Mouse (Mus musculus) ES-E14 (cell line): ENCODE measurements at regions not wholly inside any gene's neighbourhood (a gene's known extent, or its start where the extent isn't known, plus 50 kb on each side); places are given as distances from the start of the nearest gene placed in this dataset.

ENCODE experiments used
- DNase-seq: peaks from one replicate; pipeline ENCODE4 v3.0.0-alpha.2; 2013; ENCODE audit warnings: low read depth, low spot score
- H3K27ac ChIP-seq: 2 replicates; pipeline ENCODE4 v1.5.1; 2012; ENCODE audit warnings: low read depth, mild to moderate bottlenecking, low read length, moderate library complexity, mixed read lengths; ENCODE audit not compliant: poor library complexity, insufficient read depth, severe bottlenecking
- H3K36me3 ChIP-seq: 2 replicates; pipeline ENCODE4 v1.6.1; 2012; ENCODE audit warnings: mild to moderate bottlenecking, low read length, moderate library complexity, mixed read lengths; ENCODE audit not compliant: control insufficient read depth, poor library complexity, insufficient read depth, severe bottlenecking
- H3K4me1 ChIP-seq, 2 experiments: fragments of 150-350 bp in 1 of 2; sonication (generic) in 1 of 2; 2 replicates each; pipeline ENCODE4 v1.6.1; 2012; ENCODE audit warnings: low read length in 2 of 2, mild to moderate bottlenecking in 1 of 2, mixed read lengths in 1 of 2; ENCODE audit not compliant: control insufficient read depth in 2 of 2, insufficient read depth in 2 of 2, poor library complexity in 1 of 2
- H3K4me3 ChIP-seq, 2 experiments: fragments of 150-350 bp in 1 of 2; sonication (generic) in 1 of 2; 2 replicates each; pipeline ENCODE4 v1.5.1; 2012; ENCODE audit warnings: low read length in 2 of 2, low read depth in 1 of 2, mild to moderate bottlenecking in 1 of 2, mixed read lengths in 1 of 2; ENCODE audit not compliant: insufficient read depth in 1 of 2, poor library complexity in 1 of 2, severe bottlenecking in 1 of 2
- H3K9ac ChIP-seq: 2 replicates; pipeline ENCODE4 v1.6.1; 2012; ENCODE audit warnings: low read depth, mild to moderate bottlenecking, low read length, mixed read lengths; ENCODE audit not compliant: poor library complexity, insufficient read depth, severe bottlenecking
- H3K9me3 ChIP-seq: fragments of 150-350 bp; sonication (generic); 2 replicates; pipeline ENCODE4 v1.6.1; 2012; ENCODE audit warnings: low read depth, mild to moderate bottlenecking, low read length; ENCODE audit not compliant: control insufficient read depth, insufficient read depth
- CHD2 ChIP-seq: IDR thresholded peaks from 2 replicates; pipeline ENCODE4 v1.6.1; 2014; ENCODE audit warnings: mild to moderate bottlenecking, low read depth, low read length, inconsistent platforms
- HCFC1 ChIP-seq: IDR thresholded peaks from 2 replicates; pipeline ENCODE4 v1.6.1; 2012; ENCODE audit warnings: low read length, inconsistent platforms, borderline replicate concordance; ENCODE audit not compliant: insufficient read depth
- MAFK ChIP-seq: IDR thresholded peaks from 2 replicates; pipeline ENCODE4 v1.6.1; 2014; ENCODE audit warnings: mild to moderate bottlenecking, low read depth, low read length, inconsistent platforms; ENCODE audit not compliant: insufficient read depth
- ZC3H11A ChIP-seq: IDR thresholded peaks from 2 replicates; pipeline ENCODE4 v1.6.1; 2012; ENCODE audit warnings: low read depth, mild to moderate bottlenecking, inconsistent platforms, low read length, borderline replicate concordance
- ZNF384 ChIP-seq: IDR thresholded peaks from 2 replicates; pipeline ENCODE4 v1.6.1; 2012; ENCODE audit warnings: low read depth, low read length, inconsistent platforms
- in situ Hi-C, 2 experiments: fragments of 600-800 bp; cut with MboI; formaldehyde crosslinking; loops; one replicate each; pipeline ENCODE4 v1.15.1; 2025; ENCODE audit warnings: low sequenced_read_pairs in 2 of 2, inconsistent platforms in 1 of 2; ENCODE audit not compliant: unreplicated experiment in 2 of 2

DNA sequence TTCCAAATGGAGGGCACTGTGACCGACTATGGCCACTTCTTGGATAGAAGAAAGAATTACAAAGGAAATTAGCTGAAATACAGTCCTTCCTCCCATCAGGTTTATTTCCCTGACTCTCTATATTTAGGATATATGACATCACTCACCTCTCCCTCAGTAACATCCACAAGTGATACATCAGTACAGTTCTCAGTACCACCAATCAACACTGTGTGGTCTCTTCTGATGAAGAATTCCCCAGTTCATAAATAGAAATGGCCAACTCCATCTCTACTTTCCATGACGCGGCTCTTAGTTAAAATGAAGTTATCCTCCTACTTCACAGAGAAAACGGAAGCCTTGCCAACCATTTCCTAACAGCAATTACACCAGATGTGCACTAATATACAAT lies 208.3 kb upstream of the Dio2 start:
- no peak for DNase-seq
- Histone ChIP-seq H3K4me3 (no peak overlapping the region), H3K36me3 (no peaks in the 10 kb centered on the region), H3K9ac (no peak overlapping the region), H3K9me3 (no peaks in the 10 kb centered on the region), H3K4me1 (no peaks in the 10 kb centered on the region), H3K27ac (no peak overlapping the region)
- no peak for TF ChIP-seq ZC3H11A
- TF ChIP-seq MAFK = no peak
- no peak for TF ChIP-seq CHD2
- TF ChIP-seq ZNF384 = no peak
- no peak for TF ChIP-seq HCFC1
- in situ Hi-C loops = no loop called here

- H3K27ac ChIP-seq = no peak overlapping the region
- in situ Hi-C loops = no loop called here
Observed at GRCm38 (mm10) chr12:90945743-90946527, 207.7 kb upstream of the Dio2 start.

DNA sequence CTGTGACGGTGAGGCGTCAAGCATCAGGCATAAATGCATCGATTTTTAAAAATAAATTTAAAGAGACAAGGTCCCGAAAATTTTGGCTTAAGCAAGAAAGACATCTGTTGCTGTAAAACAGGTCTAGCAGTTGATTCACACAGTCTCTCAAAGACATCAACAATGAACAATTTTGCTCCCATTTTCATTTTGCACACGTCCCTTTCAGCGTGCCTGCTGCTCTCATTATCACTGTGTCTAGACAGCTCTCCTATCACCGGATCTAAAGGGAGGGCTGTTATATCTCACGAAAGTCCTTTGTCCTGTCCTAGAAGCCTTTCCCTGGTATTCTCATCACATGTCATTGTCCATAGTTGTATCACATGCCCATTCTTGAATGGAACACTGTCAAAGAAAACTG lies 194.4 kb upstream of the Dio2 start:
- Histone ChIP-seq H3K9me3 (no peaks in the 10 kb centered on the region), H3K4me3 (no peak overlapping the region), H3K9ac (no peak overlapping the region), H3K4me1 (no peaks in the 10 kb centered on the region), H3K27ac (no peak overlapping the region), H3K36me3 (no peaks in the 10 kb centered on the region)
- TF ChIP-seq CHD2 (no peak), ZC3H11A (no peak), ZNF384 (no peak), MAFK (no peak), HCFC1 (no peak)
- in situ Hi-C loops = no loop called here
- no peak for DNase-seq

More at GRCm38 (mm10) chr12:90945743-90946527, 207.7 kb upstream of the Dio2 start:
- no peak overlapping the region for H3K9ac ChIP-seq
- H3K4me3 ChIP-seq = no peak overlapping the region
- no peaks in the 10 kb centered on the region for H3K9me3 ChIP-seq
- H3K36me3 ChIP-seq = no peaks in the 10 kb centered on the region
- no peak for DNase-seq
- H3K4me1 ChIP-seq = no peaks in the 10 kb centered on the region
- no peak for TF ChIP-seq ZNF384
- TF ChIP-seq MAFK = no peak
- TF ChIP-seq CHD2 = no peak
- TF ChIP-seq ZC3H11A = no peak
- no peak for TF ChIP-seq HCFC1

- H3K36me3 ChIP-seq = no peaks in the 10 kb centered on the region
- H3K9ac ChIP-seq = no peak overlapping the region
- H3K4me1 ChIP-seq = no peaks in the 10 kb centered on the region
- in situ Hi-C loops = no loop called here
- no peak overlapping the region for H3K27ac ChIP-seq
- TF ChIP-seq HCFC1 (no peak), ZNF384 (no peak), CHD2 (no peak), ZC3H11A (no peak), MAFK (no peak)
- no peaks in the 10 kb centered on the region for H3K9me3 ChIP-seq
- DNase-seq = no peak
- H3K4me3 ChIP-seq = no peak overlapping the region
Observed at GRCm38 (mm10) chr12:90932201-90932600, 194.0 kb upstream of the Dio2 start.
